Mouse (Mus musculus): ENCODE results near the gene C530008M17Rik. TPM values are rescaled to one million over a fixed set of nuclear protein-coding genes. Genes with fewer than 3 reads are reported as not detected.

Gene C530008M17Rik
- polyA plus RNA-seq, 1 experiment from 2014 or later: 53.4 TPM

DNA sequence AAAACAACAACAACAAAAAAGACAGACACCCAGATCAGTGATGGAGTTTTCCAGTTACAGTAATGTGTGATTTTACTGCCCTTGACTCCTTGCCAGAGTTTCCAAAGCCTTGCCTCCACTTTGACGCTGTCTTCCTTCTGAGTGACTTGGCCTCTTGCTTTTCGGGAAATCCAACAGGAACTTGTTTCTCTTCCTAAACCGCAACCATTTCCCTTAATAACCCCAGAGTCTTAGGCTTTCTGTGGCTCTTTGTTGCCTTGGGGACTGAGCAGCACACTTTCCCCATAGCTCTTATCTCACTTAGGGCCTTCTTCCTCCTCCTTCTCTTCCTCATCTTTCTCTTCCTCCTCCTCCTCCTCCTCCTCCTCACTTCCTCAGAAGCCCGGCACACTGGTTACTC is 19.1 kb downstream of the C530008M17Rik start:
- Histone ChIP-seq H3K27me3 (replicated peaks; ENCODE audit: control insufficient read depth, insufficient read depth, low read length) (no peaks in the 10 kb centered on the region), H3K4me2 (ENCODE audit: low read length) (no peak overlapping the region), H3K36me3 (ENCODE audit: control insufficient read depth, insufficient read depth, low read length) (no peaks in the 10 kb centered on the region), H3K9me3 (ENCODE audit: control insufficient read depth, low read length) (no peaks in the 10 kb centered on the region; the same call in 1 of the 2 replicates), H3K4me1 (ENCODE audit: control insufficient read depth, insufficient read depth, low read depth, low read length) (no peaks in the 10 kb centered on the region), H3K27ac (ENCODE audit: low read depth, low read length) (no peak overlapping the region), H3K9ac (ENCODE audit: low read depth, low read length) (no peak overlapping the region), H3K4me3 (ENCODE audit: low read length) (no peak overlapping the region)
- WGBS: 83% methylated on average over 4 of the region's 4 CpGs
- no peak for ATAC-seq

DNA sequence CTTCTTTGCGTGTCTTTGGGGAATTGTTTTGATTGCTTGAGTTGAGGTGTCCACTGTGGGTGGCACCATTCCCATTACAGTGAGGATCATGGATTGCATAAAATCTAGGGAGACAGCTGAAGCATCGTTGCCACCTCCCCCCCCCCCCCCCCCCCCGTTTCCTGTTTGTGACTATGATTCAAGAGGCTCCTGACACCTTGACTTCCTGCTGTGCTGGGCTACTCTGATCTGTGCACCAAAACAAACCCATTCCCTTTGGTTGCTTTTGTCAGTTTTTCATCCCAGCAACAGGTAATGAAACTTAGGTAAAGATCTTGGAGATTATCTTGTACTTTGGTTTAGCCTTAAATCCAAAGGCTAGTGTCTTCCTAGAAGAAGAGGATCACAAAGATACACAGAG is 24.6 kb downstream of the C530008M17Rik start:
- H3K4me2 ChIP-seq (ENCODE audit: low read length): no peak overlapping the region
- no peak overlapping the region for H3K4me3 ChIP-seq (ENCODE audit: low read length)
- H3K9ac ChIP-seq (ENCODE audit: low read depth, low read length): no peak overlapping the region
- no peaks in the 10 kb centered on the region; the same call in 1 of the 2 replicates for H3K9me3 ChIP-seq (ENCODE audit: control insufficient read depth, low read length)
- WGBS: 81% methylated on average over 3 of the region's 3 CpGs
- H3K27ac ChIP-seq (ENCODE audit: low read depth, low read length): no peak overlapping the region
- H3K27me3 ChIP-seq (replicated peaks; ENCODE audit: control insufficient read depth, insufficient read depth, low read length): no peaks in the 10 kb centered on the region
- H3K4me1 ChIP-seq (ENCODE audit: control insufficient read depth, insufficient read depth, low read depth, low read length): peaks cover 12% of the 10 kb centered on the region
- ATAC-seq: no peak
- H3K36me3 ChIP-seq (ENCODE audit: control insufficient read depth, insufficient read depth, low read length): no peaks in the 10 kb centered on the region

DNA sequence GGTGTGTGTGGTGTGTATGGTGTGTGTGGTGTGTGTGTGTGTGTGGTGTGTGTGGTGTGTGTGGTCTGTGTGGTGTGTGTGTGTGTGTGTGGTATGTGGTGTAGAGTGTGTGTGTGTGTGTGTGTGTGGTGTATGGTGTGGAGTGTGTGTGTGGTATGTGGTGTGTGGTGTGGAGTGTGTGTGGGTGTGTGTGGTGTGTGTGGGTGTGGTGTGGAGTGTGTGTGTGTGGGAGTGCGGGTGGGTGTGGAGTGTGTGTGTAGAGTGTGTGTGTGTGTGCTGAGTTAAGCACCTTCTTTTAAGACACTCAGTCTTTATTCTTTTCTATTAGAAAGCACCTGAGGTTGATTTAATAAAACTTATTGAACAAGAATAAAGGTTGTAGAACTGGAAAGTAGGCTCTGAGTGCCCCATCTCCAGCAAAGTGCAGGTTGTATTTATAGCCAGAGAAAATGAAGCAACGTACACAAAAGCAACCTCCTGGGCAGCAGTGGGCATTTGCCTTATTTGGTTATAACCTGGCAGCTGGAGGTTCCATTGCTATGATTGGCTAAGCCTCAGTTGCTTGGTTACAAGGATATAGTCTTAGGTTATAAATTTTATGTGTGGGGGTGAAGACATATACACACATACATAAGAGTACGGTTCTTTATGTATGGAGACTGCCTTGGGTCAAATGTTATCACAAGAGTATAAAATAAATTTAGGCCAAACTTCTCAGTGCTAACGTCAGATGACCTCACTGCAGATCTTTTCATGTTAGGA is 25.8 kb downstream of the C530008M17Rik start:
- Histone ChIP-seq H3K9me3 (ENCODE audit: control insufficient read depth, low read length) (no peaks in the 10 kb centered on the region; the same call in 1 of the 2 replicates), H3K9ac (ENCODE audit: low read depth, low read length) (no peak overlapping the region), H3K36me3 (ENCODE audit: control insufficient read depth, insufficient read depth, low read length) (no peaks in the 10 kb centered on the region), H3K4me2 (ENCODE audit: low read length) (no peak overlapping the region), H3K27me3 (replicated peaks; ENCODE audit: control insufficient read depth, insufficient read depth, low read length) (no peaks in the 10 kb centered on the region), H3K4me3 (ENCODE audit: low read length) (no peak overlapping the region), H3K27ac (ENCODE audit: low read depth, low read length) (no peak overlapping the region), H3K4me1 (ENCODE audit: control insufficient read depth, insufficient read depth, low read depth, low read length) (peaks cover 12% of the 10 kb centered on the region)
- ATAC-seq: no peak
- 55% methylated on average over 4 of the region's 4 CpGs for WGBS

DNA sequence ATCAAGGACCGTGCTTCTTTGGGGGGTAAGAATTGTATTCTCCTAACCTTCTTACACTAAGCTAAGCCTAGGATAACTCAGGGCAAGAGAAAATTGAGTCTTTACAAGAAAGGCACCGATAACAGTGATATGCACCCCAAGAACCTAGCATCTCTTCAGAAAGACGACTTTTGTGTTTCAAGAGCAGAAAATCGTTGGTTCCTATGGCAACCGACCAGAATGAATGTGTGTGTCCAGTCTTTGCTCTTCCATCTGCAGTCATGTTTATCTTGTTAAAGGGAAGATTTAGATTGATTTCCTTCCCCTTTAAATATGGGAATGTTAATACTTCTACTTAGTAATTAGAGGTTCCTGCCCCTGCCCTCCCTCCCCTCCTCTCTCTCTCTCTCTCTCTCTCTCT is 27.1 kb downstream of the C530008M17Rik start:
- ATAC-seq: peak; percentile 53; the same call in 1 of the 2 replicates
- Histone ChIP-seq H3K27ac (ENCODE audit: low read depth, low read length) (no peak overlapping the region), H3K9me3 (ENCODE audit: control insufficient read depth, low read length) (no peaks in the 10 kb centered on the region; the same call in 1 of the 2 replicates), H3K4me2 (ENCODE audit: low read length) (no peak overlapping the region), H3K27me3 (replicated peaks; ENCODE audit: control insufficient read depth, insufficient read depth, low read length) (no peaks in the 10 kb centered on the region), H3K4me1 (ENCODE audit: control insufficient read depth, insufficient read depth, low read depth, low read length) (peaks cover 15% of the 10 kb centered on the region), H3K9ac (ENCODE audit: low read depth, low read length) (no peak overlapping the region), H3K4me3 (ENCODE audit: low read length) (no peak overlapping the region), H3K36me3 (ENCODE audit: control insufficient read depth, insufficient read depth, low read length) (no peaks in the 10 kb centered on the region)
- 47% methylated on average over 5 of the region's 5 CpGs for WGBS

DNA sequence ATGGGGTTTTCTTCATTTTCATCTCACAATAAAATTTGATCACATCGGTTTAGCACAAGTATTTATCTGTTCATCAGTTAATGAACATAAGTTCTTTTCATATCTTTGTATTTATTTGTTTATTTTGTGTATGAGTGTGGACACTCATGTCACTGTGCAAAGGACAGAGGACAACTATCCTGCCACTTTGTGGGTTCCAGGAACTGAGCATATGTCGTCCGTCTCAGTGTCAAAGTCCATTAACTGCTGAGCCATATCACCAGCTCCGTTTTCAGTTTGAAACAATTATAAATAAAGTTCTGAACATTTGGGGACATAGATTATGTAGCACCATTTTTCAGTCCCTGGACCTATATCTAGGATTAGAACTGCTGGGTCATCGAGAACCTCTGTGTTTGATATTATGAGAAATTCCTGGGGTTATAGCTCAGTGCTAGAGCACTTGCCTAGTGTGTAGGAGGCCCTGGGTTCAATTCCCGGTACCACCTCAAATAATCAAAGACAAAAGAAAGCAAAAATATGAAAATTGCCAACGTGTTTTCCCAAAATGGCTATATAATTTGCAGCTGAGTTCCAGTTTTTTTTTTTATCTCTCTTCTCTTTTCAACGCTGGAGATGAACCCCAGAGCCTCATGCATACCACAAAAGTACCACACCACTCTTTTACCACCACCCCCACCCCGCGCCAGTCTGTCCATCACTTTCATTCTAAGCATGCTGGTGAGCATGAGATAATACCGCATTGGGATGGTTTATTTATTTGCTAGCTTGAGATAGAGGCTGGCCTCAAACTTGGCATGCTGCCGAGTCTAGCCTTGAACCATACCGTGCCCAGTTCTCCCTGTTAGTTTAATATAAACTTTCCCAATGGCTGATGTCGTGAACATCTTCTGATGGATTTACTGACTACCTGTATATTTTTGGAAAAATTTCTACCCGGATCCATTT is 28.6 kb downstream of the C530008M17Rik start:
- H3K4me3 ChIP-seq (ENCODE audit: low read length): no peak overlapping the region
- 90% methylated on average over 15 of the region's 15 CpGs for WGBS
- no peaks in the 10 kb centered on the region for H3K27me3 ChIP-seq (replicated peaks; ENCODE audit: control insufficient read depth, insufficient read depth, low read length)
- H3K36me3 ChIP-seq (ENCODE audit: control insufficient read depth, insufficient read depth, low read length): no peaks in the 10 kb centered on the region
- H3K4me2 ChIP-seq (ENCODE audit: low read length): no peak overlapping the region
- no peak overlapping the region for H3K9ac ChIP-seq (ENCODE audit: low read depth, low read length)
- no peaks in the 10 kb centered on the region; the same call in 1 of the 2 replicates for H3K9me3 ChIP-seq (ENCODE audit: control insufficient read depth, low read length)
- ATAC-seq: no peak
- no peak overlapping the region for H3K27ac ChIP-seq (ENCODE audit: low read depth, low read length)
- H3K4me1 ChIP-seq (ENCODE audit: control insufficient read depth, insufficient read depth, low read depth, low read length): peaks cover 18% of the 10 kb centered on the region

DNA sequence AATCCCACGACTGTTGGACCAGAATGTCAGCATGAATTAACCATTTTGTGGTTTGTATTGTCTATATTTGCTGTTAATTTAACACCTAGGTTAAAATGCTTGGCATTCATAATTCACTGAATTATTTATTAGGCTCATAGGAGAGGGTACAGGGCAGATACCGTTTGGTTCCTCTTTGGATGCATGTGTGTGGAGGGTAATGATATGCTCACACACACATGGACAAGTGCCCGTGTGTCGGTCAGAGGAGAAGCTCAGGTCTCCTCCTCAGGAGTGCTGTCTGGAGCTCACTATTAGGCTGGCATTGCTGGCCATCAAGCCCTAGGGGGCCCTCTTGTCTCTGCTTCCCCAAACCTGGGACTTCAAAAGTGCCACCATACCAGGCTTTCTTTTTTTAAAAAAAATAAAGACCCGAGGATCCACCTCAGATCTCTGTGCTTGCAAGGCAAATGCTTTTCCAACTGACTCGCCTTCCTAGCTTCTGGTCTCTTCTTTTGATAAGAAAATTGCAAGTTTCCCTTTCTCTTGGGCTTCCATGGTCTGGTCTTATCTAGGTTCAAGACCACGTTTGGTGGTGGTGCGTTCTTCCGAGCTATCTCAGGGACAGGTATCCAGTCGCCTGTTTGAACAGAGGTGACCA is 31.8 kb downstream of the C530008M17Rik start:
- no peak overlapping the region for H3K27ac ChIP-seq (ENCODE audit: low read depth, low read length)

DNA sequence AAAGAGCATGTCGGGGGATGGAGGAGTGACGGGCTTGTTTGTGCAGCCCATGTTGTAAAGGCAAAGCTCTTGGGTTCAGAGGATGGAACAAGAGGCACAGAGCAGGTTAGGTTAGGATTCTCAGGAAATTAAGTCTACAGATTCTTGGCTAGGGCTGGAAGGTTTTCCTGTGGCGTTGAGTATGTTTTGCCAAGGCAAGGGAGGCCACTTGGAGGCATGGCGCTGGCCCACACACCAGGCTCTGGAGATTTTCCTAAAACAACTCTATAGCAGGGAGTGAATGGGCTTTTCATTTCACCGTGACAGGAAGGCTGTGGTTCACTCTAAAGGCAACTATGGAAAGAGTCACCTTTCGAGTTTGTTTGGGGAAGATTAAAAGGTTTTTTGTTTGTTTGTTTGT is 32.3 kb downstream of the C530008M17Rik start:
- H3K36me3 ChIP-seq (ENCODE audit: control insufficient read depth, insufficient read depth, low read length): no peaks in the 10 kb centered on the region
- no peak overlapping the region for H3K4me3 ChIP-seq (ENCODE audit: low read length)
- no peaks in the 10 kb centered on the region for H3K27me3 ChIP-seq (replicated peaks; ENCODE audit: control insufficient read depth, insufficient read depth, low read length)
- H3K4me2 ChIP-seq (ENCODE audit: low read length): no peak overlapping the region
- peaks cover 16% of the 10 kb centered on the region for H3K4me1 ChIP-seq (ENCODE audit: control insufficient read depth, insufficient read depth, low read depth, low read length)
- no peak for ATAC-seq
- 63% methylated on average over 6 of the region's 6 CpGs for WGBS
- no peak overlapping the region for H3K9ac ChIP-seq (ENCODE audit: low read depth, low read length)
- H3K27ac ChIP-seq (ENCODE audit: low read depth, low read length): 0 out of 2 replicates have a peak overlapping the region, but pooled peaks have one; percentile 5
- H3K9me3 ChIP-seq (ENCODE audit: control insufficient read depth, low read length): no peaks in the 10 kb centered on the region

More for the DNA sequence above, 31.8 kb downstream of the C530008M17Rik start:
- Histone ChIP-seq H3K36me3 (ENCODE audit: control insufficient read depth, insufficient read depth, low read length) (no peaks in the 10 kb centered on the region), H3K4me3 (ENCODE audit: low read length) (no peak overlapping the region), H3K27me3 (replicated peaks; ENCODE audit: control insufficient read depth, insufficient read depth, low read length) (no peaks in the 10 kb centered on the region), H3K4me2 (ENCODE audit: low read length) (no peak overlapping the region), H3K4me1 (ENCODE audit: control insufficient read depth, insufficient read depth, low read depth, low read length) (peaks cover 19% of the 10 kb centered on the region), H3K9me3 (ENCODE audit: control insufficient read depth, low read length) (no peaks in the 10 kb centered on the region), H3K9ac (ENCODE audit: low read depth, low read length) (no peak overlapping the region)
- 85% methylated on average over 10 of the region's 10 CpGs for WGBS
- no peak for ATAC-seq

DNA sequence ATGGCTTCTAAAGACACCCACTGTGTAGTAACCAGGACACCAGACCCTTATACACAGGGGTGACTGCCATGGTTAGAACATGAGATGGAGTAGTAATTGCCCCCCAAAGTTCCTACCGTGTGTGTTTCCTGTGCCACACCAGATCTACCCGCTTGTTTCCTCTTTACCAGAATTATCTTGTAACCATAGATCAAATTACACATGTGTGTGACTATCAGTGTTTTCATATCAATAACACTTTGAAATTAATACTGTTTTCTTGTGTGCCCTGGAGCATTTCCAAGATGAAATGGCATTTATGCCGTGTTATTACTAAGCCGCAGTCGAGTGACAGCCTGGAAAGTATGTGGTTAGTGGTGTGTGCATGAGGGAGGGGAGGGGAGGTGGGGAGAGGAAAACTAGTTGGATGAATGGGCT is 33.9 kb downstream of the C530008M17Rik start:
- Histone ChIP-seq H3K4me2 (ENCODE audit: low read length) (no peak overlapping the region), H3K36me3 (ENCODE audit: control insufficient read depth, insufficient read depth, low read length) (no peaks in the 10 kb centered on the region), H3K4me3 (ENCODE audit: low read length) (no peak overlapping the region), H3K4me1 (ENCODE audit: control insufficient read depth, insufficient read depth, low read depth, low read length) (peaks cover 13% of the 10 kb centered on the region), H3K9me3 (ENCODE audit: control insufficient read depth, low read length) (no peaks in the 10 kb centered on the region), H3K27me3 (replicated peaks; ENCODE audit: control insufficient read depth, insufficient read depth, low read length) (no peaks in the 10 kb centered on the region), H3K9ac (ENCODE audit: low read depth, low read length) (no peak overlapping the region), H3K27ac (ENCODE audit: low read depth, low read length) (no peak overlapping the region)
- ATAC-seq: no peak
- 57% methylated on average over 5 of the region's 5 CpGs for WGBS
